Mouse (Mus musculus) erythroblast, embryonic 14.5 days (primary cell): ENCODE data around the gene P2rx3. TPM values are rescaled to one million over a fixed set of nuclear protein-coding genes. Genes with fewer than 3 reads are reported as not detected.

Experiments
- H3K27me3 ChIP-seq: 2 replicates; pipeline ENCODE4 v1.6.1; 2012; ENCODE audit warnings: inconsistent platforms; ENCODE audit not compliant: control insufficient read depth
- H3K36me3 ChIP-seq: 2 replicates; pipeline ENCODE4 v1.6.1; 2012; ENCODE audit warnings: mild to moderate bottlenecking, inconsistent platforms; ENCODE audit not compliant: control insufficient read depth
- H3K4me1 ChIP-seq: 2 replicates; pipeline ENCODE4 v1.6.1; 2012; ENCODE audit warnings: inconsistent platforms; ENCODE audit not compliant: control insufficient read depth
- H3K4me3 ChIP-seq: replicated peaks from 2 replicates; pipeline ENCODE3; 2012; ENCODE audit warnings: moderate library complexity, mild to moderate bottlenecking, inconsistent platforms
- H3K9me3 ChIP-seq: 2 replicates; pipeline ENCODE4 v1.6.1; 2012; ENCODE audit warnings: low read length, inconsistent platforms, mixed read lengths; ENCODE audit not compliant: control insufficient read depth
- GATA1 ChIP-seq: IDR thresholded peaks from 2 replicates; pipeline ENCODE4 v1.6.1; 2012; ENCODE audit warnings: low read length, inconsistent platforms, mixed read lengths
- TAL1 ChIP-seq: IDR thresholded peaks from 3 replicates; pipeline ENCODE4 v1.6.1; 2012; ENCODE audit warnings: low read length, inconsistent platforms, mixed read lengths
- polyA plus RNA-seq: library from polyadenylated mRNA; stranded (reverse); fragments of >175 nt; gene quantifications from 2 replicates; pipeline ENCODE4 v1.2.3, GENCODE M21; 2012

The P2rx3 gene
- polyA plus RNA-seq, 1 experiment: not detected

GRCm38 (mm10) chr2:85029897-85030296, 7.4 kb downstream of the P2rx3 start:
- Histone ChIP-seq H3K4me3 (no peak overlapping the region), H3K27me3 (peaks cover 62% of the 10 kb centered on the region)
- TF ChIP-seq TAL1 (no peak), GATA1 (no peak)

DNA sequence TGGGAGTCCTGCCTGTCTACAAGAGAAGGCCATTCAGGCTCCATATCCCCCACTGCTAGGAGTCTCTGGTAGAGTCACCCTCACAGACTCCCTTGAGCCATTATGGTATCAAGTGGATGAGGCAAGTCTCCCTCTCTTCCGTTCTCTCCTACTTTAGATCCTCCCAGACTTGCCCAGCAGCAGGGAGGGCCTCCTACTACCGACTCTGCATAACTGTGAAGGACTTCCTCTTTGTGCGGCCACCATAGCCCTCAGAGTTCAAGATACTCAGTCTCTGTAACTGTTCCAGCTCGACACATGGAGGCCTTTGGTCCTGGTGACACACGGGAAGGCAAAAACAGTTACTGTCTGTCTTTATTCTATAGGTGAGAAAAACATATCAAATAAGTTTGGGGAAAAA, 10.0 kb downstream of the P2rx3 start:
- Histone ChIP-seq H3K27me3 (peaks cover 54% of the 10 kb centered on the region), H3K4me3 (no peak overlapping the region), H3K4me1 (peaks cover 7% of the 10 kb centered on the region), H3K36me3 (no peaks in the 10 kb centered on the region), H3K9me3 (no peaks in the 10 kb centered on the region)
- no peak for TF ChIP-seq TAL1
- no peak for TF ChIP-seq GATA1

More at GRCm38 (mm10) chr2:85029897-85030296, 7.4 kb downstream of the P2rx3 start:
- H3K4me1 ChIP-seq: peaks cover 3% of the 10 kb centered on the region
- no peaks in the 10 kb centered on the region for H3K36me3 ChIP-seq
- no peaks in the 10 kb centered on the region for H3K9me3 ChIP-seq

DNA sequence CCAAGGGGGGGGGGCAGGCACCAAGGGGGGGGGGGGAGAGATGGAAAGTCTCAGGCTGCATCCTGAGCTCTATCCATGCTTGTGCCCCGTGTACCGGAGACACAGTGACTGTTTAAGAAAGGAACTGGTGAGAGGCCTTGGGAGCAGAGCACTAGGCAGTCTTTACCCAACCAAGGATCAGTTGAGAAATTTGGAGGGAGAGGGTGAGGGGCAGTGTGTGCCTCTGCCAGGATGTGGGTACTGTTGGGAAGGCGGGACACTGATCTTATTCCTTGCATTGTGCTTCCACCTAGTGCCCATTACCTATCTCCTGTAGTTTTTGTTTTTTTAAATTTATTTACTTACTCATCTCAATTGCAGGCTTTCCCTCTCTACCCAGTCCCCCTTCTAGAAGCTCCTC, 11.1 kb downstream of the P2rx3 start:
- H3K4me1 ChIP-seq: peaks cover 7% of the 10 kb centered on the region
- TF ChIP-seq GATA1 (no peak), TAL1 (no peak)
- H3K36me3 ChIP-seq: no peaks in the 10 kb centered on the region
- no peak overlapping the region for H3K4me3 ChIP-seq
- H3K9me3 ChIP-seq: no peaks in the 10 kb centered on the region
- H3K27me3 ChIP-seq: peaks cover 54% of the 10 kb centered on the region

- H3K4me3 ChIP-seq: no peak overlapping the region
- H3K9me3 ChIP-seq: no peaks in the 10 kb centered on the region
- peaks cover 31% of the 10 kb centered on the region for H3K27me3 ChIP-seq
- TF ChIP-seq TAL1: no peak
- TF ChIP-seq GATA1: no peak
- H3K4me1 ChIP-seq: peaks cover 12% of the 10 kb centered on the region
- peaks cover 2% of the 10 kb centered on the region for H3K36me3 ChIP-seq
These were observed 15.2 kb downstream of the P2rx3 start for GRCm38 (mm10) chr2:85022043-85022442.

- H3K27me3 ChIP-seq: no peaks in the 10 kb centered on the region
- TF ChIP-seq TAL1: no peak
- TF ChIP-seq GATA1: no peak
- H3K4me1 ChIP-seq: peaks cover 65% of the 10 kb centered on the region
- peaks cover 4% of the 10 kb centered on the region for H3K36me3 ChIP-seq
- H3K9me3 ChIP-seq: no peaks in the 10 kb centered on the region
- H3K4me3 ChIP-seq: peak overlapping the region; percentile 9
These were observed 22.7 kb downstream of the P2rx3 start for GRCm38 (mm10) chr2:85014588-85014982.

- TF ChIP-seq GATA1 (no peak), TAL1 (no peak)
- Histone ChIP-seq H3K9me3 (no peaks in the 10 kb centered on the region), H3K36me3 (peaks cover 4% of the 10 kb centered on the region), H3K27me3 (no peaks in the 10 kb centered on the region), H3K4me1 (peaks cover 67% of the 10 kb centered on the region), H3K4me3 (peak overlapping the region; percentile 63)
These were observed 23.3 kb downstream of the P2rx3 start for GRCm38 (mm10) chr2:85013826-85014587.

DNA sequence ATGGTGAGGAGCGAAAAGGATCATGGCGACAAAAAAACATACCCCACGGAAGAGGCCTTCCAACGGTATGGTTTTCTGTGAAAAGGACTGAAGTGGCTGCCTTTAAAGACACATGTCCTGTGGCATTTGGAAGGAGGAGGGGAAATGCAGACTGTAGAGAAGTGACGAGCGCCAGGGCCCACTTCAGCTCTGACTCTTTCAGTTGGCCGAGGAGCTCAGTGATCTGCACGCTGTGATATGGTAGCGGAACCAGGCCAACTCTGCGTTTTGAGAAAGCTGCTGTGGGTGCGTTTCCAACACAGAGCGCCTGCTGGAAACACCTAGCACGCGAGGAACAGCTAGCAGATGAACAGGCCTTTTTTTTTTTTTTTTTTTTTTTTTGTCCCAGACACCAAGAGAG, 24.6 kb downstream of the P2rx3 start:
- Histone ChIP-seq H3K4me1 (peaks cover 75% of the 10 kb centered on the region), H3K9me3 (no peaks in the 10 kb centered on the region), H3K4me3 (peak overlapping the region; percentile 63), H3K27me3 (no peaks in the 10 kb centered on the region), H3K36me3 (peaks cover 4% of the 10 kb centered on the region)
- TF ChIP-seq GATA1 (peak; percentile 15; the same call in 1 of the 2 replicates), TAL1 (no peak)

- TF ChIP-seq TAL1 (peak; percentile 57; the same call in 2 of the 3 replicates), GATA1 (peak; percentile 84)
- H3K4me3 ChIP-seq: peak overlapping the region; percentile 63
- H3K4me1 ChIP-seq: peaks cover 82% of the 10 kb centered on the region
These were observed 25.2 kb downstream of the P2rx3 start for GRCm38 (mm10) chr2:85011906-85012604.

GRCm38 (mm10) chr2:85009212-85009611, 28.1 kb downstream of the P2rx3 start:
- no peaks in the 10 kb centered on the region for H3K36me3 ChIP-seq
- TF ChIP-seq GATA1 (no peak), TAL1 (no peak)
- peaks cover 6% of the 10 kb centered on the region for H3K27me3 ChIP-seq
- H3K4me1 ChIP-seq: peaks cover 72% of the 10 kb centered on the region
- no peaks in the 10 kb centered on the region for H3K9me3 ChIP-seq
- no peak overlapping the region for H3K4me3 ChIP-seq

More at GRCm38 (mm10) chr2:85011906-85012604, 25.2 kb downstream of the P2rx3 start:
- Histone ChIP-seq H3K9me3 (no peaks in the 10 kb centered on the region), H3K27me3 (no peaks in the 10 kb centered on the region), H3K36me3 (0 out of 2 replicates have a peak, but pooled peaks cover 2% of the 10 kb centered on the region)
